Mouse (Mus musculus): ENCODE measurements around the gene H2-Oa.

H2-Oa gene

DNA sequence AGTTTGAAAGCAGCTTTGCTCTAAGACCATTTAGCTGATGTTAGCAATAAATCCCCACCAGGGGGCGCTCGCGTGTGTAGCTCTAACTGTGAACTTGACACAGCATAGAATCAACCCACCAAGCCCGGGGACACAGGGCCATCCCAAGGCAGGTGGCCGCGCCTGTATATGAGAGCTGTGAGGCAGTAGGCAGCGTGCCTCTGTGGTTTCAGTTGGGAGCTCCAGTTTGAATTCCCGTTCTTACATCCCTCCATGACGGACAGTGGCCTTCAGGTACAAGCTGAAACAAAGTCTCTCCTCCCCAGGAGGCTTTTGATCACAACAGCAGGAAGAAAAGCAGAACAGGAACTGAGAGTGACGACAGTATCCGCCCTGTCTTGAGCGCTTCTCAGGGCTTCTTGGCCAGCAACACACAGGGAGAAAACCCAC is 9.5 kb downstream of the H2-Oa start:
- DNase-seq (ENCODE audit: low spot score): peak; percentile 99

GRCm38 (mm10) chr17:34102831-34103230 is 10.7 kb downstream of the H2-Oa start:
- DNase-seq (ENCODE audit: low spot score): no peak

- DNase-seq (ENCODE audit: low spot score): no peak
These were observed 12.7 kb downstream of the H2-Oa start for GRCm38 (mm10) chr17:34104804-34105203.

- no peak for DNase-seq (ENCODE audit: low spot score)
These were observed 14.4 kb downstream of the H2-Oa start for GRCm38 (mm10) chr17:34106555-34106954.

- DNase-seq (ENCODE audit: low spot score): no peak
These were observed 15.1 kb downstream of the H2-Oa start for GRCm38 (mm10) chr17:34107109-34107867.

- no peak for DNase-seq (ENCODE audit: low spot score)
These were observed 16.3 kb downstream of the H2-Oa start for GRCm38 (mm10) chr17:34108460-34108859.

DNA sequence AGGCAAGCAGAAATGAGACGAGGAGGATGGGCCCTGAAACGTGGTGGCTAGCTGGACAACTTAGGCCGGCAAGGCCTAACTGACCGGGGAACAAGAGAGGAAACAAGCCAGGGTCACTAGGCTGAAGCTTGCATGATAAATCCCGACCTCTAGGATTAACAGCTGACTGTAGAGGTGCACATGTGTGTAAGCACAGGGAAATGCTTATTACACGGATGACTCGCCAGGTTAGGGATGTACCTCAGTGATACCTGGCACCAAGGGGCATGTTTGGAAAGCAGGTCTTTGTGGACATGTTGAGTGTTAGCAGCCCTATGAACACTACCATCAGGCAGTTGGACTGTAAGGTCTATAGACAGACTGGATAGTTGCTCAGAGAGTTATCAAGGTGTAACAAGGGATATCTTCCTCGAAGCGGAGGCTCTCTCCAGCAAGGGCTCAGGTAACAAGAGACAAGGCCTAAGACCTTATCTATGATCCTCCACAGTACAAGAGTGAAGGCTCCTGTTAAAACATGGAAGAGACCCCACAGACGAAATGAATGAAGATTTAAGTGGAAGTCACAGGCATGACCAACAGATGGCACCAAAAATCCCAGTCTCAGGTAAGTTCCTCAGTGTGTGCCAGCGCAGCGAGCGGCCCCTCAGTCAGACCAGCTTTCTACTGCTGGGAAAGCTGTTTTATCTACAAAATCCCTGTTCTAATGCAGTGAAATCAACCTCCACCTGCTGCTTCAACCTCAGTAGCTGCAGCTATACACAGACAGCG is 17.1 kb downstream of the H2-Oa start:
- DNase-seq (ENCODE audit: low spot score): no peak

GRCm38 (mm10) chr17:34109806-34110195 is 17.7 kb downstream of the H2-Oa start:
- DNase-seq (ENCODE audit: low spot score): no peak

DNA sequence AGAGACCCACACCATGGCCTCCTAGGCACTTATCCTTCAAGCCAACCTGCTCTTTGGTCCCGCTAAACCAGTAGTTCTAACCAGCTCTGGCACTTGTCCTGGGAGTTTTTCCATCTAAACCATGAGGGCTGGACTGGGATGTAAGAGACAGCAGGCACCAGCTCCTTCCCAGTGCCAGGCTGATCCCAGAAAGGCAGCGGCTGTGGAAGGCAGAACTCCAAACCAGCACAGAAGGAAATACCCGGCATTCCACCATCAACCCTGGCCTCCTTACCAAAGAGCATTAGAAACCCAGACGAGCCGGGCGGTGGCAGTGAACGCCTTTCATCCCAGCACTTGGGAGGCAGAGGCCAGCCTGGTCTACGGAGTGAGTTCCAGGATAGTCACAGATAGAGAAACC is 18.2 kb downstream of the H2-Oa start:
- DNase-seq (ENCODE audit: low spot score): no peak

GRCm38 (mm10) chr17:34114114-34114513 is 22.0 kb downstream of the H2-Oa start:
- DNase-seq (ENCODE audit: low spot score): no peak

- no peak for DNase-seq (ENCODE audit: low spot score)
These were observed 24.7 kb downstream of the H2-Oa start for GRCm38 (mm10) chr17:34116736-34117370.

DNA sequence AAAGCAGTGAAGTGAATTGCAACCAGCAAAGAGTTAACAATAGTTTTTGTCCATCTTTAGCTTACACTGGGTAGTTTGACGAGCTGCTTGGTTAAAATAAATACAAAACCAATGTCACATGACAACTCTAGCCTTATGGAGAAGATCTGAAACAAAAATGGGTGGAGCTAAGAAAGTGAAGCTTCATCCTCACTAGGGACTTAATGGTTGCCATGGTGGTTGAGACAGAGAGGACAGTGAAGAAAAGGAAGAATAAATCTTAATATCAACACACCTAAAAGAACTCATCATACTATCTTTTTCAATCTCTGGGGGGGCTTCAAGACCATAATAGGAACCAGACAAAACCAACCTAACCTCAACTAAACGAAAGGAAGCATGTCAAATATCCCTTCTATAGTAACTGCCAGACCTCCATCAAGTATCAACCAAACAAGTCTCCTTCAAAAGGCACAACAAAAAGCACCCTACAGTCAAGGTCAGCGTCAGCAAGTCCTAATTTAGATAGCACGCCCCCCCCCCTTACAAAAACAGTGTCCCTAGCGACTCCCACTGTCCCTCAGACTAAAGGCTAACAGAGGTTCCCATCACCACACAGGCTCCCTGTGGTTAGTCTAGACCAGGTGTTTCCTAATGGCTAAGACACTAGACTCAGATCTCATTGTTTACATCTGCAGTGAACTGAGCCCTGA is 25.4 kb downstream of the H2-Oa start:
- DNase-seq (ENCODE audit: low spot score): peak; percentile 44

- peak; percentile 54 for DNase-seq (ENCODE audit: low spot score)
These were observed 26.2 kb downstream of the H2-Oa start for GRCm38 (mm10) chr17:34118113-34118872.

DNA sequence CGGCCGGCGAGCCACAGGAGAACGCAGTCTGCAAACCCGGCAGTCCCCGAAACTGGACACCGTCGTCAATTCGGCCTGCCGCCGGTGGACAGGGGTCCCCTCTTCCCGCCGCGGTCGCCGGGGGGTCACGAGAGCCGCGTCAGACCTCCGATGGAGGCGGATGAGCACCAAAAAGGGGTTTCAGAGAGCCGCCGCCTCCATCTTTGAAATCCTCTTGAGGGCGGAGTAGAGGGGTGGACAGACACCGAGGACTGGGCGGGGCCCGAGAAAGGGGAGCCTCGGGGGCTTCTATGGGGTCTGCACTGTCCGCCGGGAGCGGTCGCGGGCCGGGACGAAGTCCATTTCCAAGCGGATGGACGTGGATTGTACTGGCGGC is 26.7 kb downstream of the H2-Oa start:
- no peak for DNase-seq (ENCODE audit: low spot score)

GRCm38 (mm10) chr17:34119249-34120179 is 27.4 kb downstream of the H2-Oa start, which contains the start of gene H2-DMa:
TSS of gene H2-DMa (plus strand) at chr17:34119541.
- DNase-seq (ENCODE audit: low spot score): peak; percentile 99

- DNase-seq (ENCODE audit: low spot score): peak; percentile 82
These were observed 28.1 kb downstream of the H2-Oa start for GRCm38 (mm10) chr17:34120180-34120723.

DNA sequence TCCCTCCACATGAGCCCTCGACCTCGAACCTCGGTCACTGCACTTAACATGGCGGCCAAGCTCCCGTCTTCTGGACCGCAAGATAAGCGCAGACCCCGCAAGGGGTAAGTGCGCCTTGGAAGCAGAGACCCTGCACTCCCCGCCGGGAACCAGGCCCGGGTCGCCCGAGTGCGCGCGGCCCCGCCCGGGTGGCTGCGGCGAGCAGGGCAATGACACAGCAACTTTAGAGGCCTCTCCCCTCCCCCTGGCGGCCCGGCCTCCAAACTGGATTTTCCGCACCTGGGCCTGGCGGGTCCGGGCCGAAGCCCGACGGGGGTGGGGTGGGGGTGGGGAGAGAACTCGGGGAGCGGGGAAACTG is 28.7 kb downstream of the H2-Oa start:
- DNase-seq (ENCODE audit: low spot score): no peak

DNA sequence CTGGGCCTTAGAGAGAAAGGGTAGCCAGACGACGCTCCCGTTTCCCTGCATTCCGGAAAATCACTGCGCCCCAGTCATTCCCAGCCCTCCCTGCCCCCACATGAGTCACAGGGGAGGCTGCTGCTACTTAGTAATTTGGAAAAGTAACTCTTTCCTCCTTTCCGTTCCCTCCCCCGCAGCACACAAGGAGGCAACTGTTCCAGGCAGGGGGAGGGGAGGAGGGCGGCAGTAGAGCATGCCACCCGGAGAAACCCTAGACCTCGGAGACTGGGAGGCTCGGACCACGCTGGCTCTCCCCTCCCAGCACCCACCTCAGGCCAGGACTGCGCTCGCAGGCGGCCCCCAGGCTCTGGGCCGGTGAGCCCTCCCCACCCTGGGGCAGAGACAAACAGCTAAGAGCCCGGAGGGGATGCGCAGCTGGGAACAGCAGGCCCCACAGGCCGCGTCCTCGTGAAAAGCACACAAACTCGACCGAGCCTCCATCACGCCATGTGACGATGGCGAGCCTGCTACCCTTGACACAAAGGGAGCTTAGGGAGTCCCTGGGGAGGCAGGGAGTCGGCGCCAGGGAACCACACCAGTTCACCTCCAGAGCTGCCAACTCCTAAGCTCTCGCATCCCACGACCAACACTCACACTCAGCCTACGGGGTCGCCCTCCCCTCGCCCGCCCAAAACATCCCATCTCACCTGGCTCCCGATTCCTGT is 29.2 kb downstream of the H2-Oa start:
- peak; percentile 75 for DNase-seq (ENCODE audit: low spot score)

DNA sequence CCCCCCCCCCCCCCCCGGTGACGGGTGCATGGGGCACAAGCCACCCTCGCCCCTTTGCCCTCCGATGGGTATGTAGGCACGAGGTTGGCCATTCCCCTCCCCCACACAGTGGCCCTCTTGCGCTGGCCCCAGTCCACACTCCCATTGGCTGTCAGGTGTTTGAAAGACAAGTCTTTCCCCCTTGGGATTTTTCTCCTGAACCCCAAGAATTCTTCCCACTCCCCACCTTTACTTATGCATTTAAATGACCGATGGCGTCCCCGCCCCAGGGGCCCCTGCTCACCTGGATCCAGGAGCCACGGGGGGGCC is 29.7 kb downstream of the H2-Oa start:
- peak; percentile 82 for DNase-seq (ENCODE audit: low spot score)
